Mouse (Mus musculus) right cerebral cortex, postnatal 36 days (tissue): Measurements from ENCODE around the gene Hoxd4.

ENCODE experiments used
- DNase-seq, 2 experiments: peaks; one replicate each; pipeline ENCODE4 v3.0.0; 2022; ENCODE audit warnings: low spot score in 2 of 2, mixed read lengths in 1 of 2

Gene Hoxd4

GRCm38 (mm10) chr2:74691995-74692807 lies 19.5 kb upstream of the Hoxd4 start:
- DNase-seq, result no peak

GRCm38 (mm10) chr2:74692808-74693431 lies 18.8 kb upstream of the Hoxd4 start:
- DNase-seq, result no peak

DNA sequence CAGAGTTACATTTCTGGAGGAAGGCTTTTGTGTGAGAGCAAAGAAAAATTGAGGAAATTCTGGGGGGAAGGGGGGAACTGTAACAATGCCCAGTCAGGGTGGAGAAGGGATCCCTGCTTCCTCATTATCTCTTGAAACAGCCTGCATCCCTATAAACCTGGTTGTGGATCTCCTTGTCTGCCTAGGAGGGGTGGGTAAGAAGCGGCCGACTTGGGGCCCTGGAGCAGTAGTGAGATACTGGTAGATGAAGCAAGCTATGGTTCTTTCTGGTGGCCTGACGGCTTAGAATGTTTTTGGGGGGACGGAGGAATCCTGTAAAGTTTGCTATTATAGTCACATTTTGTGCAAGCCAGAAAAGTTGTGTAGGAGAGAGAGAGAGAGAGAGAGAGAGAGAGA lies 18.3 kb upstream of the Hoxd4 start:
- no peak for DNase-seq

GRCm38 (mm10) chr2:74694066-74694465 lies 17.7 kb upstream of the Hoxd4 start:
- DNase-seq, result no peak

DNA sequence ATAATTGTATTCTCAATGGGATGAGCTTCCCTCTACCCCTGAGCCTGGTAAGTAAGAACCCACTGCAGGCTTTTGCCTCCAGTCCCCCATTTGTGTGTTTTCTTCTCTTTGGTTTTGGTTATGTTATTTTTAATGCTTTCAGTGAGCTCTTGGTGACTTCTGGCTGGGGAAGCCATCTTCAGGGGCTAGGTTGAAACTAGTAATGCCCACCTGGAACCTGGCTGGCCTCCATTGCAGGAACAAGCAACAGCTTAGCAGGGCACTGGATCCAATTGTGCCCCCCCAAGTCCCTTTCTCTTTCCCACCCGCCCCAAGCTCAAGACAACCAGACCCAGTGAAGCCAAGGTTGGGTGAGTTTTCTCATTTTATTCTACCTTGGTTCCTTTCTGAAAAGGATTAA lies 16.3 kb upstream of the Hoxd4 start:
- DNase-seq, result no peak

DNA sequence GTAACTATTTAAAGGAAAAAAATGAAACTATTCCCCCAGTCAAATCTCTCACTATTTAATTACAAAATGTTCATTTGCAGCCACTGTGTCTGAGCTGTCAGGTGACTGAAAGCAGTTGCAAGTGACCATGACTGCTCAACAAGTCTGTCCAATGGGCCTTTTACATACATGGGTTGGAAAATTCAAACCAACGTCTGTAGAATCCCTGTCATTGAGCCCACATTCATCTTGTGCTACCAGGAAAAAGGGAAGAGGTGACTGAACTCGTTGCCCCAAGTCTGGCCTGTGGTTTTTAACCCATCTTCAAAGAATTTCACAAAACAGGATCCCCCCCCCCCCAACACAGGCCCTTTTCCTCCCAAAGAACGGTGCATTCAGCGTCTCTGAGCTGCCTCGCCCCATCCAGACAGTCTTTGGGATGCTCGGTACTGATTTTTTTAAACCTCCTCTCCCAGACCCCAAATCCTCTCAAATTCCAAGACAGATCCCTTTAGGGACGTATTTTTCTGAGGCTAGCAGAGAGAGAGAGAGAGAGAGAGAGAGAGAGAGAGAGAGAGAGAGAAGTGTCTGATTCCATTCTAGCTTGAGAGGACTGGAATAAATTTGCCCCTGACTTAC lies 15.8 kb upstream of the Hoxd4 start:
- DNase-seq, result no peak

DNA sequence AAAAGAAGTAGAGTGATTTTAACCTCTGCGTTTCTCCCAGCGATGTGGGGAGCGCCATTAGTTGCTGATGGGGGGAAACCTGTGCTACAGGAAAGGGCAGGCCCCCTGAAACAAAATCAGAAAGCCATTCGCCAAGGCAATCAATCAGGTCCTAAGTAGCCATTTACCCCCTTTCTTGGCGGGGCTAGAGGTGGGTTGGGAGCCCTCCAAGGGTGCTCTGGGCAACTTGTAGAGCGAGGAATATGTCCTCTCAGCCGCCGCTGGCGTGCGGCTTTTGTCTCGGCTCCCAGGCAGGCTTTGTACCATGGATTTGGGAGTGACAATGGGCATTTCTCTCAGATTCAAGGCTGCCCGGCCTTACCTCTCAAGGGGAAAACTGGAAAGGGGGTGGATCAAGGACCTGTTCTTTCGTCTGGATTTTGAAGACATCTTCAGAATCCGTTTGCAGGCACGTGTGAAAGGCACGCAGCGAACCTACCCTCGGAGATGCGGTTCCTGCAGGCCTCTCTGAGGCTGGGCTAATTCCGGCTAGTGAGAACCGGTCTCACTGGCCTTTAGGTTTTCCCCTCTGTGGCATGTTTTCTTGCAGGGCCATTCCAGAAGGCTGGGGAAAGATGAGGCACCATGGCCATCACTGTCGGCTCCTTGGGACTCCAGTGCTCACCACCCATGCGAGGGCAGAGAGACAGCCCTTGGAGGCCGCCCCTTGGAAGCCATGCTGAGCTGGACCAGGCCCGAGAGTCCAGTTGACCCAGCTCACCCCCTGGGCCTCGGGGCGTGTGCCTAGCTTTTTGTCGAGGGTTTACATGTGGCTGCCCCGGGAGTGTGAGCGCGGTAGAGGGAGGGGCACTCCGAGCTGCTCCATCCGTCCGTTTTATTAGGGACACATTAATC lies 15.0 kb upstream of the Hoxd4 start:
- DNase-seq, result no peak

DNA sequence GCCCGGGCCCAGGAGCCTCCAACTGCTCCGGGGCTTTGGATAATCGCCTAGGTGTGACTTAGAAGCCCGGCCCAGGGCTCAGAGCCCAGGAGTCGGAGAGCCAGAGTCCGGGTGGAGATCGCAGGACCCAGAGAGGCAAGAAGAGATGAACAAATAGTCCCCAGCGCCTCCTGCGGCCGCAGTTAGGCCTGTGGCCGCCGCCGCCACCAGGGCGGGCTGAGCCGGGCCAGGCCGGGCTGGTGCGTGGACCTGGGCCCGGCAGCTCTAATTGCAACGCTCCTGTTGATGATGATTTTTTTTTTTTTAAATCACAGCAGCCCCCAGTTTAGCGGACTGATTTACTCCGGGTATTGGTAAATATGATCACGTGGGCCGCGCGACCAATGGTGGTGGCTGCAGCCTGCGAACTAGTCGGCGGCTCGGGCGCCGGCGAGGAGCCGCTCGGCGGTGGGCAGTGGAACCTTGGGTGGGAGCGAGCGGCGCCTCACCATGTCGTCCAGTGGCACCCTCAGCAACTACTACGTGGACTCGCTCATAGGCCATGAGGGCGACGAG lies 14.1 kb upstream of the Hoxd4 start, which contains the start of gene Hoxd9:
Gene Hoxd9, plus strand, starts transcription at position 161 of the 555 bp plus-strand sequence.
- DNase-seq, result no peak

DNA sequence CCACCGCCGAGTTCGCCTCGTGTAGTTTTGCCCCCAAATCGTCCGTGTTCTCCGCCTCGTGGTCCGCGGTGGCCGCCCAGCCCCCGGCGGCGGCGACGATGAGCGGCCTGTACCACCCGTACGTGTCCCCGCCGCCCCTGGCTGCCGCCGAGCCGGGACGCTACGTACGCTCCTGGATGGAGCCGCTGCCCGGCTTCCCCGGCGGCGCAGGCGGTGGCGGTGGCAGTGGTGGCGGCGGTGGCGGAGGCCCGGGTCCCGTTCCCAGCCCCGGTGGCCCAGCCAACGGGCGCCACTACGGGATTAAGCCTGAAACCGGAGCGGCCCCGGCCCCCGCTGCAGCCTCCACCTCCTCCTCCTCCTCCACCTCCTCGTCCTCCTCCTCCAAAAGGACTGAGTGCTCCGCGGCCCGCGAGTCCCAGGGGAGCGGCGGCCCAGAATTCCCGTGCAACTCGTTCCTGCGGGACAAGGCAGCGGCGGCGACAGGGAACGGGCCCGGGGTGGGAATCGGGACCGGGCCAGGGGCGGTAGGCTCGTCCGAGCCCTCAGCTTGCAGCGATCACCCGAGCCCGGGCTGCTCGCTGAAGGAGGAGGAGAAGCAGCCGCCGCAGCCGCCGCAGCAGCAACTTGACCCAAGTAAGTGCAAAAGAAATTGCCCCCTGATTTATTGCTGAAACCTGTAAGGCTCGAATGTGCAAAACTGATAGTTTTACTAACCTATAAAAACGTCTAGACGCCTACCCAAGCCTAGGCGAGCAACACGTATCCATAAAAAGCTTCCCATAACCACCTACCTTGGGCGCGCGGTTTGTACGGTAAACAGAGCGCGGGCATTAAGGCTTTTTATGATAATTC lies 13.3 kb upstream of the Hoxd4 start:
- no peak for DNase-seq

GRCm38 (mm10) chr2:74699053-74699430 lies 12.7 kb upstream of the Hoxd4 start:
- DNase-seq, result no peak

GRCm38 (mm10) chr2:74699664-74700545 lies 11.8 kb upstream of the Hoxd4 start:
- no peak for DNase-seq

DNA sequence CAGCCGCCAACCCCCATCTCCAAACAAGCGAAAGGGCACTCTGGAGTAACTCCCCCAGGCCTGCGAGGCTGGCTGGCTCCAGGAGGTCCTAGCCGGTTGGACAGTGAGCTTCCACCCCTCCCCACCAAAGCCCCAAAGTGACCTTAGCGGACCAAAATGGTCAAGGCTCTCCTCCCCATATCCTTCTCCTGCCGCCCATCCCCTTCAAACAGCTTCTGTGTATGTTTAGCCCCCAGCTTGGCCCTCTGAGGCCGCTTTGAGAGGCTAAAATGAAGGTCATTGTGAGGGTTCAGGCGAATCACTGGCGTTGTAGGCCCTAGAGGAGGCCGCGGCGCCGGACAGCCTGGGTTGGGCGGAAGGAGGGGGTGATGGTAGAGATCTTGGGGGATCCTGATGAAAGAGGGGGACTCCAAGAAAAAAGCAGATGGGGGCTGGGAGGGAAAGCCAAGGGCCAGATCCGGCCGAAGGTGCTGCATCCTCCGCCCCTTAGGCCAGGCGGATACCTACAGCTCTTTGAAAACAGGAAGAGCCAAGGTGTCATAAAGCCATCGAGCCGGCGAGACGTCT lies 11.1 kb upstream of the Hoxd4 start:
- DNase-seq, result no peak

DNA sequence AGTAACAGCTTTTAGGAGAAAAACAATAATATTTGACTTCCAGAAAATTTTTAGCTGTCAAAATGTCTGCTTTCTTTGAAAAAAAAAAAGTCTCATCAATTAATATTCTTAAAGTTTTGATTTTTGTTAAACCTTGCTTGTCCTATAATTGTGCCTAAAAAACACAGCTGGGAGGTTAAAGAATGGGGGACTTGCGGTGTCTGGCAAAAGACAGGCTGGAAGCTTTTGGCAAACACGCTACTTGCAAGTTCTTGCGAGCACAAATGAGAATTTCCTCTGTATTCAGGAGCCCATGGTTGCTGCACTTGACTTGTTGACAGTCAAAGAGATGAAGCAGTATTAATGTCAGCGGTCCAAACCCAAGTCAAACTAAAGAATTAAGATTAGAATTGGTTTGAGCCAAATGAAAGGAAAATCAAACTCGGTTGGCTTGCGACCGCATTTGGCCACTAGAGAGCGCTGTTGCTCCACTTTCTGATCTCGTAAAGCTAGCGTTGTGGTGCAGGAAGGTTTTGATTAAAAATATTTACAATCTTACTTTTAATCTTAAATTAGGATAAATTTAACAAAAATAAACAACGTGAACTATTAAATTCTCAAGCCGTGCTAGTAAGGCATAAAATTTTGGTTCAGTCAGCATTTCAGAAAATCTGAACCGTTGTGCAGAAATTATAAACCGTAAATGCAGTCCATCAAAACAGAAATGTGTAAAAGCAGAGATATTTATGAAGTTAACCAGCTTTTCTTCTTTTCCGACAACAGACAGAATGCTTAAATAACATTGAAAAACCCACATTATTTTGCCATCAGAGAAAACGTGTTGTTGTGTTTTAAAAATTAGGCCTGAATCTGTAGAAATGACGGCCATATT lies 9.5 kb upstream of the Hoxd4 start:
- DNase-seq, result peak; percentile 24 to 51

DNA sequence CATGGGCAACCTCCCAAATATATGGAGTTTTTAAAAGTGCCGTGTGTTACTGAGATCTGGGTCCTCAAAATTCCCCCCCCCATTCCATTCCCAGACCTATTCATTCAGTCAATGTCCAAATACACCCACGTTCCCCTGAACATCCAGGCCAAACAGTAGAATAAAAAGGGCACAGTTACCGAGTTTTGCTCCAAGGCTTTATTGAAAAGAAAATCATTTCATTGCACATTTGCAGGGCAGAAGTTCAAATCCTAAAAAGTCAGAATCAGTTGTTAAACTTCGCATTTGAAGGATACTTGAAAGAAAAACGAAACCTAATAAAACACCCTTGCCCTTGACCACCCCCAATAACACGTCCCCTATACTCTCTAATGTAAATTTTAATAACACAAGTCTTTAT lies 8.9 kb upstream of the Hoxd4 start:
- DNase-seq, result no peak

DNA sequence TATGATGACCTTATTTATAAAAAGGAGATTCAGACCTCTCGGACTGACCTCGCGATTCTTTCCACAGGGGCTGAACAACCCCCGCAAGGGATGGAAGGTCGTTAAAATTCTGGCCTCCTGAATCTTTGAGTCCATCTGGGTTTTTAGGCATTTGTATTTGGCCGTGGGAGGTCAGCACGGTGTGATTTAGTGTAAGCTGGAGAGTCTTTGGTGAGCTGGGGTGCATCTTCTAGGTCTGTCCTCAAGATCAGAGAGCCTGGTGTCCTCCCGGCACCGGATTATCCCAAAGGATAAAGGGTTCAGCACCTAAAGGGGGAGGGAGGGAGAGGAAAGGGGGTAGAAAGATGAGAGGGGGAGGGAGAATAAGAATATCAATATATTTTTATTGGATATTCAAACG lies 8.4 kb upstream of the Hoxd4 start:
- DNase-seq, result no peak

- no peak for DNase-seq
These were observed 7.9 kb upstream of the Hoxd4 start for GRCm38 (mm10) chr2:74703720-74704392.

DNA sequence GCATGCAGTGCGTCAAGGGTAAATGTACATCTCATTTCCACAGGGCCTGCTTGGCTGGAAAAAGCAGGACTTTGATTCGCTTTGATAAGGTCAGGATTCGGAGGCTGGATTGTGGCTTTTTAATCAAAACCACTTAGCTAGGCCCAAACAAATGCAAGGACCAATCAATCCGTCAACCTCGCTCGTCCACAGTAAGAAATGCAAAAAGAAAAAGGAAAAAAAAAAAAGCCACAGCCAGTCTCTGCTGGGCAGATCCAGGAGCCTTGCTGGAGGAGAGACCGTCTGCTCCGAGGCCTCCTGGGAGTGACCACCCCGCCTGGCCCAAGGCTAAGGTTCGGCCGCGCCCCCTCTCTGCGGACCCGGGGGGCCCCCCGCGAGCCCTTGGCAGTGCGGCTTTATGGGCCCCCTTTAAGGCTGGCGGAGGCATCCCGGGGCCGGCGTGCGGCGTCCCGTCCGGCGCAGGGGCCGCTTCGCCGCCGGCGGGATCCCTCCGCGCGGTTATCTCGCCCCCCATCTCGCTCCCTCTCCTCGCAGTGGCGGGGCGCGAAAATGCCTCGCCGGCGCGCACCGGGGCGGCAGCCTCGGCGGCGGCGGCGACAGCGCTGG lies 7.2 kb upstream of the Hoxd4 start, which contains the start of gene Hoxd8:
Gene Hoxd8, plus strand, starts transcription at position 223 of the 606 bp plus-strand sequence.
- DNase-seq, result no peak
